Mouse (Mus musculus) liver, embryonic 13.5 days (tissue): Measurements from ENCODE around the gene AB124611. TPM values are rescaled to one million over a fixed set of nuclear protein-coding genes. Genes with fewer than 3 reads are reported as not detected.
A peak's percentile ranks its signal among the peaks of the same experiment; 100 is the strongest.

ENCODE experiments used
- ATAC-seq: fragments of 200-750 bp; cut with Nextera tagmentation; 2 replicates; pipeline ENCODE4 v1.8.0; 2017; ENCODE audit warnings: low read depth, mild to moderate bottlenecking, moderate number of reproducible peaks, moderate library complexity
- DNase-seq: peaks from one replicate; pipeline ENCODE4 v3.0.0; 2022
- H3K27ac ChIP-seq: fragments of 300-500 bp; sonication (generic); 2 replicates; pipeline ENCODE4 v1.5.1; 2015; ENCODE audit warnings: moderate library complexity, mild to moderate bottlenecking, inconsistent platforms
- H3K27me3 ChIP-seq: fragments of 300-500 bp; sonication (generic); 2 replicates; pipeline ENCODE4 v1.6.1; 2015; ENCODE audit warnings: mild to moderate bottlenecking, inconsistent platforms
- H3K36me3 ChIP-seq: fragments of 300-500 bp; sonication (generic); 2 replicates; pipeline ENCODE4 v1.6.1; 2015; ENCODE audit warnings: mild to moderate bottlenecking, inconsistent platforms
- H3K4me1 ChIP-seq: fragments of 300-500 bp; sonication (generic); replicated peaks from 2 replicates; pipeline ENCODE4 v1.6.1; 2015; ENCODE audit warnings: inconsistent platforms
- H3K4me2 ChIP-seq: fragments of 300-500 bp; sonication (generic); 2 replicates; pipeline ENCODE4 v1.6.1; 2015; ENCODE audit warnings: inconsistent platforms, mild to moderate bottlenecking, moderate library complexity
- H3K4me3 ChIP-seq: fragments of 300-500 bp; sonication (generic); replicated peaks from 2 replicates; pipeline ENCODE4 v1.5.1; 2015; ENCODE audit warnings: mild to moderate bottlenecking, inconsistent platforms
- H3K9ac ChIP-seq: fragments of 300-500 bp; sonication (generic); 2 replicates; pipeline ENCODE4 v1.6.1; 2015; ENCODE audit warnings: mild to moderate bottlenecking, inconsistent platforms
- H3K9me3 ChIP-seq: fragments of 300-500 bp; sonication (generic); replicated peaks from 2 replicates; pipeline ENCODE4 v1.6.1; 2016; ENCODE audit warnings: inconsistent platforms
- whole genome bisulfite sequencing: fragments of 180-500 bp; shearing (Covaris S2); methylation state at CpG from one replicate; pipeline ENCODE4 v1.1.7; 2015; ENCODE audit not compliant: insufficient replicate concordance; 5-methylcytosine and 5-hydroxymethylcytosine counted together
- polyA plus RNA-seq: library from polyadenylated mRNA; unstranded; fragments of >200 nt; fragmentation: Nextera tagmentation; extraction: Ambion mirVana; gene quantifications from 2 replicates; pipeline ENCODE4 v1.2.1, GENCODE M21; 2015

AB124611 gene
- polyA plus RNA-seq, 1 experiment from 2014 or later, result 4.1 TPM

GRCm38 (mm10) chr9:21566538-21566937 lies 40.6 kb downstream of the AB124611 start:
- ATAC-seq (no peak), DNase-seq (no peak)
- Histone ChIP-seq H3K4me3 (no peak overlapping the region), H3K27ac (peak overlapping the region; percentile 51), H3K27me3 (no peaks in the 10 kb centered on the region), H3K4me2 (no peak overlapping the region), H3K4me1 (peaks cover 48% of the 10 kb centered on the region), H3K9ac (no peak overlapping the region), H3K9me3 (no peaks in the 10 kb centered on the region), H3K36me3 (peaks cover 43% of the 10 kb centered on the region)
- 86% methylated on average over 1 of the region's 1 CpGs for WGBS

- Histone ChIP-seq H3K9ac (no peak overlapping the region), H3K4me2 (no peak overlapping the region), H3K27me3 (no peaks in the 10 kb centered on the region), H3K27ac (peak overlapping the region; percentile 51), H3K9me3 (no peaks in the 10 kb centered on the region), H3K4me3 (no peak overlapping the region), H3K4me1 (peaks cover 45% of the 10 kb centered on the region), H3K36me3 (peaks cover 43% of the 10 kb centered on the region)
- DNase-seq (no peak), ATAC-seq (no peak)
- WGBS, result 45% methylated on average over 2 of the region's 2 CpGs
Measured at GRCm38 (mm10) chr9:21567051-21567450, 41.1 kb downstream of the AB124611 start.

- Histone ChIP-seq H3K27me3 (no peaks in the 10 kb centered on the region), H3K4me1 (peaks cover 45% of the 10 kb centered on the region), H3K4me2 (no peak overlapping the region), H3K9me3 (no peaks in the 10 kb centered on the region), H3K4me3 (no peak overlapping the region), H3K36me3 (peaks cover 52% of the 10 kb centered on the region), H3K27ac (no peak overlapping the region), H3K9ac (no peak overlapping the region)
- ATAC-seq (no peak), DNase-seq (no peak)
- WGBS, result 78% methylated on average over 8 of the region's 8 CpGs
Measured at GRCm38 (mm10) chr9:21568657-21569255, 42.8 kb downstream of the AB124611 start.

GRCm38 (mm10) chr9:21574012-21574801 lies 48.2 kb downstream of the AB124611 start:
- Histone ChIP-seq H3K4me1 (0 out of 2 replicates have a peak, but pooled peaks cover 3% of the 10 kb centered on the region), H3K4me3 (no peak overlapping the region), H3K36me3 (peaks cover 94% of the 10 kb centered on the region), H3K9me3 (no peaks in the 10 kb centered on the region), H3K9ac (no peak overlapping the region), H3K4me2 (no peak overlapping the region), H3K27ac (no peak overlapping the region), H3K27me3 (no peaks in the 10 kb centered on the region)
- WGBS, result 91% methylated on average over 8 of the region's 8 CpGs
- ATAC-seq, result no peak
- no peak for DNase-seq

- Histone ChIP-seq H3K4me2 (no peak overlapping the region), H3K4me3 (no peak overlapping the region), H3K9me3 (no peaks in the 10 kb centered on the region), H3K4me1 (0 out of 2 replicates have a peak, but pooled peaks cover 3% of the 10 kb centered on the region), H3K9ac (no peak overlapping the region), H3K27me3 (no peaks in the 10 kb centered on the region), H3K36me3 (peaks cover 94% of the 10 kb centered on the region), H3K27ac (no peak overlapping the region)
- ATAC-seq (no peak), DNase-seq (no peak)
- WGBS, result 91% methylated on average over 10 of the region's 10 CpGs
Measured at GRCm38 (mm10) chr9:21575253-21575652, 49.3 kb downstream of the AB124611 start.

GRCm38 (mm10) chr9:21576286-21576685 lies 50.3 kb downstream of the AB124611 start:
- Histone ChIP-seq H3K9ac (no peak overlapping the region), H3K4me3 (no peak overlapping the region), H3K27ac (no peak overlapping the region), H3K36me3 (peaks cover 94% of the 10 kb centered on the region), H3K4me2 (no peak overlapping the region), H3K27me3 (no peaks in the 10 kb centered on the region), H3K4me1 (0 out of 2 replicates have a peak, but pooled peaks cover 3% of the 10 kb centered on the region), H3K9me3 (no peaks in the 10 kb centered on the region)
- ATAC-seq (no peak), DNase-seq (no peak)
- 87% methylated on average over 1 of the region's 1 CpGs for WGBS

- no peak overlapping the region for H3K9ac ChIP-seq
- no peaks in the 10 kb centered on the region for H3K27me3 ChIP-seq
- no peaks in the 10 kb centered on the region for H3K9me3 ChIP-seq
- no peak overlapping the region for H3K27ac ChIP-seq
- H3K36me3 ChIP-seq, result peaks cover 94% of the 10 kb centered on the region
- no peak overlapping the region for H3K4me3 ChIP-seq
- no peak overlapping the region for H3K4me2 ChIP-seq
- DNase-seq (no peak), ATAC-seq (no peak)
- 83% methylated on average over 3 of the region's 3 CpGs for WGBS
- H3K4me1 ChIP-seq, result 0 out of 2 replicates have a peak, but pooled peaks cover 3% of the 10 kb centered on the region
Measured at GRCm38 (mm10) chr9:21578226-21578625, 52.2 kb downstream of the AB124611 start.

GRCm38 (mm10) chr9:21585401-21585800 lies 59.4 kb downstream of the AB124611 start:
- no peak for DNase-seq
- Histone ChIP-seq H3K36me3 (peaks cover 99% of the 10 kb centered on the region), H3K9ac (no peak overlapping the region), H3K4me2 (no peak overlapping the region), H3K4me3 (no peak overlapping the region), H3K27ac (no peak overlapping the region), H3K9me3 (no peaks in the 10 kb centered on the region), H3K27me3 (no peaks in the 10 kb centered on the region), H3K4me1 (no peaks in the 10 kb centered on the region)
- no peak for ATAC-seq
- 83% methylated on average over 1 of the region's 1 CpGs for WGBS

GRCm38 (mm10) chr9:21587678-21588349 lies 61.8 kb downstream of the AB124611 start:
- no peak overlapping the region for H3K4me3 ChIP-seq
- H3K4me2 ChIP-seq, result no peak overlapping the region
- no peaks in the 10 kb centered on the region for H3K9me3 ChIP-seq
- no peak overlapping the region for H3K9ac ChIP-seq
- ATAC-seq (no peak), DNase-seq (no peak)
- 86% methylated on average over 23 of the region's 23 CpGs for whole genome bisulfite sequencing
- no peaks in the 10 kb centered on the region for H3K27me3 ChIP-seq
- peaks cover 75% of the 10 kb centered on the region for H3K36me3 ChIP-seq
- peaks cover 13% of the 10 kb centered on the region for H3K4me1 ChIP-seq
- H3K27ac ChIP-seq, result no peak overlapping the region

- no peak overlapping the region for H3K4me3 ChIP-seq
- peaks cover 69% of the 10 kb centered on the region for H3K36me3 ChIP-seq
- no peaks in the 10 kb centered on the region for H3K27me3 ChIP-seq
- 85% methylated on average over 8 of the region's 8 CpGs for WGBS
- ATAC-seq (no peak), DNase-seq (no peak)
- H3K4me2 ChIP-seq, result no peak overlapping the region
- H3K4me1 ChIP-seq, result peaks cover 15% of the 10 kb centered on the region
- no peak overlapping the region for H3K27ac ChIP-seq
- no peak overlapping the region for H3K9ac ChIP-seq
- H3K9me3 ChIP-seq, result no peaks in the 10 kb centered on the region
Measured at GRCm38 (mm10) chr9:21588350-21588749, 62.4 kb downstream of the AB124611 start.

GRCm38 (mm10) chr9:21589538-21589937 lies 63.6 kb downstream of the AB124611 start:
- H3K4me2 ChIP-seq, result no peak overlapping the region
- ATAC-seq (no peak), DNase-seq (no peak)
- no peaks in the 10 kb centered on the region for H3K9me3 ChIP-seq
- H3K27me3 ChIP-seq, result no peaks in the 10 kb centered on the region
- no peak overlapping the region for H3K9ac ChIP-seq
- H3K4me1 ChIP-seq, result peaks cover 27% of the 10 kb centered on the region
- H3K36me3 ChIP-seq, result peaks cover 60% of the 10 kb centered on the region
- H3K4me3 ChIP-seq, result no peak overlapping the region
- H3K27ac ChIP-seq, result no peak overlapping the region
- WGBS, result 94% methylated on average over 5 of the region's 5 CpGs
